Mouse (Mus musculus) CH12.LX (cell line): ENCODE data around the gene Sstr5. TPM values are rescaled to one million over a fixed set of nuclear protein-coding genes. Genes with fewer than 3 reads are reported as not detected.

Experiments
- DNase-seq: peaks from one replicate; pipeline ENCODE4 v3.0.0-alpha.2; 2013; ENCODE audit errors: extremely low read depth
- H3K27ac ChIP-seq: 2 replicates; pipeline ENCODE4 v1.5.1; 2012; ENCODE audit warnings: low read depth, mild to moderate bottlenecking, control low read depth, moderate library complexity; ENCODE audit not compliant: insufficient read depth
- H3K27me3 ChIP-seq: replicated peaks from 2 replicates; pipeline ENCODE3; 2012; ENCODE audit warnings: inconsistent platforms
- H3K36me3 ChIP-seq, 2 experiments: replicated peaks in 1 of 2; 2 replicates each; pipeline versions ENCODE3 to v1.6.1; 2012; ENCODE audit warnings: inconsistent platforms in 1 of 2, low read length in 1 of 2, mild to moderate bottlenecking in 1 of 2, mixed read lengths in 1 of 2, moderate library complexity in 1 of 2; ENCODE audit not compliant: control insufficient read depth in 1 of 2, insufficient read depth in 1 of 2
- H3K4me1 ChIP-seq, 2 experiments: 2 replicates each; pipeline ENCODE4 v1.6.1; 2012; ENCODE audit warnings: inconsistent platforms in 1 of 2, moderate library complexity in 1 of 2; ENCODE audit not compliant: insufficient read depth in 2 of 2, control insufficient read depth in 1 of 2
- H3K4me2 ChIP-seq: 2 replicates; pipeline ENCODE4 v1.6.1; 2012; ENCODE audit warnings: low read depth, mild to moderate bottlenecking, control low read depth; ENCODE audit not compliant: poor library complexity, insufficient read depth, severe bottlenecking
- H3K4me3 ChIP-seq, 3 experiments: fragments of 150-350 bp in 1 of 3; sonication (generic) in 1 of 3; replicated peaks in 1 of 3; 2 replicates each; pipeline versions ENCODE3 to v1.5.1; 2011 to 2012; ENCODE audit warnings: low read depth in 2 of 3, low read length in 2 of 3, mild to moderate bottlenecking in 2 of 3, moderate library complexity in 2 of 3, control low read depth in 1 of 3, improper control_type of control experiment in 1 of 3, inconsistent platforms in 1 of 3, mixed read lengths in 1 of 3; ENCODE audit not compliant: poor library complexity in 1 of 3
- H3K79me2 ChIP-seq: replicated peaks from 2 replicates; pipeline ENCODE4 v1.6.1; 2012; ENCODE audit warnings: mild to moderate bottlenecking, moderate library complexity; ENCODE audit not compliant: control insufficient read depth, poor library complexity, insufficient read depth, severe bottlenecking; ENCODE audit errors: extremely low read depth
- H3K9ac ChIP-seq: 2 replicates; pipeline ENCODE4 v1.6.1; 2012; ENCODE audit warnings: low read depth, mild to moderate bottlenecking, control low read depth, moderate library complexity; ENCODE audit not compliant: insufficient read depth
- H3K9me3 ChIP-seq: replicated peaks from 2 replicates; pipeline ENCODE3; 2012; ENCODE audit warnings: low read length, inconsistent platforms, mixed read lengths
- BHLHE40 ChIP-seq: IDR thresholded peaks from 2 replicates; pipeline ENCODE4 v1.6.1; 2011; ENCODE audit warnings: mild to moderate bottlenecking, low read depth, low read length, improper control_type of control experiment
- CTCF ChIP-seq, 2 experiments: IDR thresholded peaks in 1 of 2; conservative IDR thresholded peaks in 1 of 2; 2 replicates each; pipeline ENCODE4 v1.5.1; 2011 to 2012; ENCODE audit warnings: low read depth in 2 of 2, low read length in 2 of 2, improper control_type of control experiment in 1 of 2, inconsistent platforms in 1 of 2, mild to moderate bottlenecking in 1 of 2, moderate library complexity in 1 of 2
- ELF1 ChIP-seq: IDR thresholded peaks from 2 replicates; pipeline ENCODE4 v1.6.1; 2014; ENCODE audit warnings: low read depth, mild to moderate bottlenecking, inconsistent platforms, low read length, improper control_type of control experiment
- EP300 ChIP-seq: IDR thresholded peaks from 2 replicates; pipeline ENCODE4 v1.6.1; 2011; ENCODE audit warnings: low read length, improper control_type of control experiment
- ETS1 ChIP-seq: conservative IDR thresholded peaks from 2 replicates; pipeline ENCODE4 v1.6.1; 2012; ENCODE audit warnings: low read depth, mild to moderate bottlenecking, inconsistent platforms, low read length, improper control_type of control experiment, moderate library complexity
- HCFC1 ChIP-seq: IDR thresholded peaks from 2 replicates; pipeline ENCODE4 v1.6.1; 2012; ENCODE audit warnings: low read depth, mild to moderate bottlenecking, inconsistent platforms, low read length, improper control_type of control experiment
- IRF4 ChIP-seq: IDR thresholded peaks from 2 replicates; pipeline ENCODE4 v1.6.1; 2014; ENCODE audit warnings: low read depth, mild to moderate bottlenecking, inconsistent platforms, low read length, improper control_type of control experiment
- KAT2A ChIP-seq: IDR thresholded peaks from 2 replicates; pipeline ENCODE4 v1.6.1; 2012; ENCODE audit warnings: low read length, improper control_type of control experiment, inconsistent platforms; ENCODE audit not compliant: insufficient replicate concordance
- MAZ ChIP-seq: IDR thresholded peaks from 2 replicates; pipeline ENCODE4 v1.6.1; 2012; ENCODE audit warnings: low read depth, mild to moderate bottlenecking, inconsistent platforms, low read length, improper control_type of control experiment, moderate library complexity
- MXI1 ChIP-seq: IDR thresholded peaks from 2 replicates; pipeline ENCODE4 v1.6.1; 2011; ENCODE audit warnings: mild to moderate bottlenecking, low read depth, low read length, improper control_type of control experiment
- MYC ChIP-seq: IDR thresholded peaks from 2 replicates; pipeline ENCODE4 v1.6.1; 2011; ENCODE audit warnings: low read depth, mild to moderate bottlenecking, improper control_type of control experiment, low read length
- PAX5 ChIP-seq: IDR thresholded peaks from 2 replicates; pipeline ENCODE4 v1.6.1; 2012; ENCODE audit warnings: low read length, inconsistent platforms, mixed read lengths
- RAD21 ChIP-seq: IDR thresholded peaks from 2 replicates; pipeline ENCODE4 v1.6.1; 2011; ENCODE audit warnings: low read depth, mild to moderate bottlenecking, low read length, improper control_type of control experiment, moderate library complexity
- RCOR1 ChIP-seq: conservative IDR thresholded peaks from 2 replicates; pipeline ENCODE4 v1.6.1; 2012; ENCODE audit warnings: low read depth, mild to moderate bottlenecking, inconsistent platforms, low read length, improper control_type of control experiment
- SMC3 ChIP-seq: IDR thresholded peaks from 2 replicates; pipeline ENCODE4 v1.6.1; 2011; ENCODE audit warnings: low read depth, low read length, improper control_type of control experiment
- TBP ChIP-seq: conservative IDR thresholded peaks from 2 replicates; pipeline ENCODE4 v1.6.1; 2011; ENCODE audit warnings: low read depth, low read length, improper control_type of control experiment
- UBTF ChIP-seq: IDR thresholded peaks from 2 replicates; pipeline ENCODE4 v1.6.1; 2012; ENCODE audit warnings: low read depth, mild to moderate bottlenecking, inconsistent platforms, low read length, improper control_type of control experiment, moderate library complexity
- USF1 ChIP-seq: IDR thresholded peaks from 2 replicates; pipeline ENCODE4 v1.6.1; 2014; ENCODE audit warnings: low read depth, mild to moderate bottlenecking, inconsistent platforms, low read length, improper control_type of control experiment
- USF2 ChIP-seq: conservative IDR thresholded peaks from 2 replicates; pipeline ENCODE4 v1.6.1; 2011; ENCODE audit warnings: low read depth, low read length, improper control_type of control experiment
- ZC3H11A ChIP-seq: IDR thresholded peaks from 2 replicates; pipeline ENCODE4 v1.6.1; 2012; ENCODE audit warnings: low read depth, mild to moderate bottlenecking, inconsistent platforms, low read length, improper control_type of control experiment
- dilution Hi-C: fragments of 300-500 bp; cut with MboI; formaldehyde crosslinking; loops from 2 replicates; pipeline ENCODE4 v1.14.3; 2020; ENCODE audit warnings: low sequenced_read_pairs; ENCODE audit not compliant: extremely low pct_unique_long_range_greater_than_20kb, extremely low pct_ligation_motif_present
- in situ Hi-C: fragments of 300-500 bp; cut with MboI; formaldehyde crosslinking; loops from 3 replicates; pipeline ENCODE4 v1.14.3; 2019; ENCODE audit warnings: low sequenced_read_pairs, low pct_ligation_motif_present, low pct_unique_long_range_greater_than_20kb, mixed read lengths
- polyA plus RNA-seq: library from polyadenylated mRNA; unstranded; fragments of >175 nt; gene quantifications from 2 replicates; pipeline ENCODE4 v1.2.1, GENCODE M21; 2012; ENCODE audit warnings: low read depth; ENCODE audit not compliant: insufficient read length
- total RNA-seq, 2 experiments: library from RNA; depleted of rRNA; stranded (reverse); fragments of 300-350 nt in 1 of 2; fragments of >200 nt in 1 of 2; gene quantifications; 2 replicates each; pipeline ENCODE4 v1.2.3; 2012 to 2014

Sstr5 gene
- total and polyA plus RNA-seq, 3 experiments, result 0.35 to 1.9 (median 0.38) TPM

DNA sequence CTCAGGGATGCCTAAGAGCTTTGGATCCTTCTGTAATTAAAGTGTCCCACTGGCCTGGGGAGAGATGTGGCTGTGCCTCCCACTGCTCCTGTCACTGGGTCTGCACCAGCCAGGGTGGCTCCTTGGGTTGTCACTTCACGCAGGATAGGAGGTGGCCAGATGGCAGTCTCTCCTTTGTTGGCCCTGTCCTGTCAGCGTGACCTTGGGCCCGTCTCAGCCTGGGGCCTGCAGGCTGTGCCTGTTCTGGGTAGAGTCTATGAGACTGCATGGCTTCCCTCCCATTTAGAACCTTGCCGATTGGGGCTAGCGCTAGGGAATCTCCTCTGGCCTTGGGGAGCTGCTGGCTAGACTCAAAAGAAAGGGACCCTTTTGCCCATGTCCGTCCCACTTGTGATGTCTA lies 28.8 kb downstream of the Sstr5 start:
- Histone ChIP-seq H3K9ac (no peak overlapping the region), H3K4me1 (no peaks in the 10 kb centered on the region), H3K27ac (no peak overlapping the region)
- in situ Hi-C loops, result no loop called here
- dilution Hi-C loops, result no loop called here
- no peak for TF ChIP-seq RAD21
- TF ChIP-seq EP300, result no peak
- TF ChIP-seq MYC, result no peak
- TF ChIP-seq, all 38 proteins: peak for 0
- no peaks in the 10 kb centered on the region for H3K79me2 ChIP-seq
- peaks cover 90% of the 10 kb centered on the region for H3K27me3 ChIP-seq
- DNase-seq, result no peak
- no peak overlapping the region for H3K4me2 ChIP-seq
- no peaks in the 10 kb centered on the region for H3K36me3 ChIP-seq
- no peak overlapping the region for H3K4me3 ChIP-seq
- H3K9me3 ChIP-seq, result no peaks in the 10 kb centered on the region

DNA sequence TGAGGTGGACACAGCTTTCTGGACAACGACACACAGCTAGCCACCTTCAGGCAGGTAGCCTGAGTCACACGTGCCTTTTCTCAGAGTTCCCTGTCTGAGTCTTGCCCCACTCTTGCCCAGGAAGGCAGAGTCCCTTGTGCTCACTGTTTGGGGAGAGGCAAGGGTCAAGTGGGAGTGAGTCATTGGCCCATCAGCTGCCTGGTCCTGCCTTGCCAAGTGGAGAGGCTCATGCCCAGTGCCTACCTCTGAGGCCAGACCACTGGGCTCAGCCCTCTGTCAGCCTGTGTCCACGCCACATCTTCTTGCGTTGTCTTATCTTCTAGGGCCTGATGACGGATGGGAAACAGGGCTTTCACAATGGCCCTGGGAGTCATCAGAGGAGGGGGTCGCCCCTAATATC lies 29.3 kb downstream of the Sstr5 start:
- peaks cover 90% of the 10 kb centered on the region for H3K27me3 ChIP-seq
- no peaks in the 10 kb centered on the region for H3K36me3 ChIP-seq
- TF ChIP-seq CTCF (conservative IDR thresholded peaks at IDR 0.05 in 1 of 2, IDR thresholded peaks at IDR 0.05 in 1 of 2; ENCODE audit: low read depth in 2 of 2, low read length in 2 of 2) (no peak), ELF1 (no peak), HCFC1 (no peak), TBP (no peak), MXI1 (no peak), USF2 (no peak), IRF4 (no peak), SMC3 (no peak), USF1 (no peak), BHLHE40 (no peak), MAZ (no peak), RCOR1 (no peak), UBTF (no peak), KAT2A (no peak), PAX5 (no peak), ZC3H11A (no peak), ETS1 (no peak)
- dilution Hi-C loops, result no loop called here
- H3K9ac ChIP-seq, result no peak overlapping the region
- no peak overlapping the region for H3K4me3 ChIP-seq
- H3K27ac ChIP-seq, result no peak overlapping the region
- DNase-seq, result no peak
- no peaks in the 10 kb centered on the region for H3K79me2 ChIP-seq
- in situ Hi-C loops, result no loop called here
- no peaks in the 10 kb centered on the region for H3K9me3 ChIP-seq
- H3K4me1 ChIP-seq, result no peaks in the 10 kb centered on the region
- no peak overlapping the region for H3K4me2 ChIP-seq
